Mouse (Mus musculus): ENCODE results near the gene Fthl17f. TPM values are rescaled to one million over a fixed set of nuclear protein-coding genes. Genes with fewer than 3 reads are reported as not detected.

The Fthl17f gene
- not detected for total RNA-seq (2023)

GRCm38 (mm10) chrX:9062715-9063114, at the start of gene Fthl17f:
Fthl17f (plus strand) TSS chrX:9063015.

DNA sequence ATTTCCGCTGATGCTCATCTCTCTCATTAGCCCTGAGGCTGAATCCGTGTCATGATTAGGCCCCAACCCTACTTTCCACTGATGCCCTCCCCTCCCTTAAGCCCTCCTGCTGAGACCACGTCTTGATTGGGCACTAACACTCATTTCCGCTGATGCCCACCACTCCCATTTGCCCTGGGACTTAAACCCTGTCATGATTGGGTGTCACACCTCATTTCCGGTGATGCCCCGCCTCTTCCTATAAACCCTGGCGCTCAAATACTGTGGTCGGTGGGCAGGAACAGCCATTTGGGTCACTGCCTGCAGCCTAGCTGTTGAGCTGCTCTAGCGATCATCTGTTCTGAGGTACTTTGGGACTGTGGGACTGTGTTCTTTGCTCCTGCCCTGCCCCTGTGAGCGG, 29.6 kb upstream of the Fthl17f start, which contains the start of gene Fthl17e:
Gene Fthl17e (plus strand): TSS at position 301 of the 400 bp plus-strand sequence.

DNA sequence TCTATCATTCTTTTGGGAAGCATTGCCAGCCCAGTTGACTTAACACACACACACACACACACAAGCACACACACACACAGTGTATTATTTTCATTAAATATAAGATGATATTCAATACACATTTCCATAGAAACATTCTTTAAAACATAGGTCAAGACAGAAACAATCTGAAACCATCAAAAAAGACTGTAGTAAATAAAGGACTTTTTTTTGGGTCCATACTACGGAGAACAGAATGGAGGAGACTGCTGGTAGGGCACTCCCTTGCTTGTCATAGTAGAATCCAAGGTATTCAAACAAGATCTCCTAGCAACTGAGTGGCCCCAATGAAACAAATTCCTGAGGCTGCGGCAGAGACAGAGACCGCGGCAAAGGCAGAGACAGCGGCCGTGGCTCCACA, 41.4 kb downstream of the Fthl17f start, which contains the start of gene 4930402K13Rik:
Gene 4930402K13Rik (plus strand): TSS at position 301 of the 400 bp plus-strand sequence.

Other genes with a start within 250 kb of the Fthl17f start
- not detected for gene Gm6592, start 219.0 kb upstream of the Fthl17f start, total RNA-seq (2023)
- not detected for gene Gm5751, start 188.8 kb upstream of the Fthl17f start, total RNA-seq (2023)
- gene B630019K06Rik, start 170.6 kb upstream of the Fthl17f start, total RNA-seq (2023) = under 1 TPM; 0.29 to 0.44 TPM
- gene Fthl17b, start 100.0 kb upstream of the Fthl17f start, total RNA-seq (2023) = not detected
- gene Fthl17c, start 86.5 kb upstream of the Fthl17f start, total RNA-seq (2023) = not detected
- gene Fthl17d, start 76.3 kb upstream of the Fthl17f start, total RNA-seq (2023) = not detected
- gene Fthl17e, start 29.5 kb upstream of the Fthl17f start, total RNA-seq (2023) = not detected
- gene 4930402K13Rik, start 41.5 kb downstream of the Fthl17f start, total RNA-seq (2023) = not detected
- gene Lancl3, start 136.9 kb downstream of the Fthl17f start, total RNA-seq (2023) = not detected
- not detected for gene Gm14862, start 193.9 kb downstream of the Fthl17f start, total RNA-seq (2023)
- 10 to 100 TPM in 1 of 2 experiments, 1 to 10 TPM in 1; 6.4 to 11.3 TPM for gene Xk, start 209.7 kb downstream of the Fthl17f start, total RNA-seq (2023)
- 1 to 10 TPM; 1.6 to 1.8 TPM for gene H2al1m, start 220.7 kb downstream of the Fthl17f start, total RNA-seq (2023)